Mouse (Mus musculus) cerebellum, adult 18-20 months (tissue): Measurements from ENCODE around the gene 1700029J07Rik.

Experiments used
- DNase-seq, 2 experiments: peaks; one replicate each; pipeline ENCODE4 v3.0.0; 2021

The 1700029J07Rik gene

DNA sequence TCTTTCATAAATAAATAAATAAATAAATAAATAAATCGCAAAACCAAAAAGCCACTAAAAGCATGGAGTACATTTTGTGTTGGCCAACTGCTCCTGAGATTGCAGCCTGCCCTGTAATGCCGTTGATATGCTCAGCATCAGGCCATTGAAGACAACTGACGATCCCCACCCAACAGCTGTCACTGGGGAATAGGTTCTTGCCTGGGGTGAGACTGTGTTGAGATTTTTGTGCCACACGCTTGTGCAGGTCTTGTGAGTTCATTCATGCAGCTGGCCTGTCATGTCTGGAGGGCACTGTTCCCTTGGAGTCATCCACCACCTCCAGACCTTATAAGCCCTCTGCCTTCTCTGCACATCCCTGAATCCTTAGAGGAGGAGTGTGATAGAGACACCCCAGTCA is 28.8 kb downstream of the 1700029J07Rik start:
- DNase-seq, result no peak

- DNase-seq, result no peak
Measured at GRCm38 (mm10) chr8:45936986-45937385, 38.1 kb downstream of the 1700029J07Rik start.

DNA sequence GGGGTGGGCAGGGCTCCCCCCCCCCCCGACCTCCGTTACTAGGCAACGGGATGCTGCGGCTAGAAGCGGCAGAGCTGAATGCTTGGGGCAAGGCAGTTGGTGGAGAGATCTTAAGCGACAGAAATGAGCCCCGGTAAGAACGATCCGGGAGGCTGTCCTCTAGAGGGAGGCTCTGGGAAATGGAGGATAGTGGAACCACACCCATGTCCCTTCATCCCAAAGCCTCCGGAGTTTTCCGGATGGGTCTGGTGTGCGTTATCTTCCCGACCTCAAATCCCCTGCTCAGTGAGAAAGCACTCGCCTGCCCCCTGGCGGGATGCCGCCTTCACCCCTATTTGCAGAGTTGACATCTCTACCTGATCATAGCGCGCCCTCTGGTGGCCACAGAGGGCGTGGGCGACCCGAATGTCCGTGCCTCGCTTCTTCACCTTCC is 40.5 kb downstream of the 1700029J07Rik start, which contains the start of gene Ccdc110:
Gene Ccdc110, plus strand, starts transcription at position 38 of the 433 bp plus-strand sequence.
- peak; percentile 79 to 86 for DNase-seq

- DNase-seq, result no peak
Measured at GRCm38 (mm10) chr8:45922116-45922515, 52.9 kb downstream of the 1700029J07Rik start.

- DNase-seq, result no peak
Measured at GRCm38 (mm10) chr8:45920392-45920791, 54.7 kb downstream of the 1700029J07Rik start.

DNA sequence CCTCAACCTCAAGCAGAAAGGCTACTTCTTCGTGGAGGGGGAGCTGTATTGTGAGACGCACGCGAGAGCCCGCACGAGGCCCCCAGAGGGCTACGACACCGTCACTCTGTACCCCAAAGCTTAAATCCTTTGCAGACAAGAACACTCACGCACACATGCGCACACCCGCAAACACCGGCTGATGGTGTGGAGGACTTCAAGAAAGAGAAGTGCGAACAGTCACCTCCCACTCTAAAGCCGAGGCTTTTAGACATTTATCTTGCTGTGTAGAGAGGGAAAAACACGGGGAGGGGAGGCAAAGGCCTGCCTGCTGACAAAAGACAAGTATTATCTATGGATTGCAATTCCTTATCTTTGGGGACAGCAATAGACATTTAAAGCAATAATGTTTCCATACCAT is 56.2 kb downstream of the 1700029J07Rik start:
- no peak for DNase-seq

GRCm38 (mm10) chr8:45917040-45917679 is 57.9 kb downstream of the 1700029J07Rik start:
- no peak for DNase-seq

GRCm38 (mm10) chr8:45916496-45916895 is 58.6 kb downstream of the 1700029J07Rik start:
- no peak for DNase-seq

DNA sequence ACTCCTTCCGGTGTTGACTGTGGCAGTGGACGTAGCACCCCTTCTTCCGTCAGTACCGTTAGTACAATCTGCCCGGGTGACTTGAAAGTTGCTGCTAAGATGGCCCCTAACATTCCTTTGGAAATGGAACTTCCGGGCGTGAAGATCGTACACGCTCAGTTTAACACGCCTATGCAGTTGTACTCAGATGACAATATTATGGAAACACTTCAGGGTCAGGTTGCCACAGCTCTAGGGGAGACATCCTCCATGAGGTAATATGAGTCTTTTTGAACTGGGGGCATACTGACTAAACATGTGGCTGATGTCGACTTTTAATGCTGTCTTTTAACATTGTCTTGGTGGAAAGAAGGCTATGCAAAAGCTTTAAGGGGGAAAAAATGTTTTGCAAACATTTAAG is 61.3 kb downstream of the 1700029J07Rik start:
- no peak for DNase-seq

- no peak for DNase-seq
Measured at GRCm38 (mm10) chr8:45906251-45906619, 68.8 kb downstream of the 1700029J07Rik start.

DNA sequence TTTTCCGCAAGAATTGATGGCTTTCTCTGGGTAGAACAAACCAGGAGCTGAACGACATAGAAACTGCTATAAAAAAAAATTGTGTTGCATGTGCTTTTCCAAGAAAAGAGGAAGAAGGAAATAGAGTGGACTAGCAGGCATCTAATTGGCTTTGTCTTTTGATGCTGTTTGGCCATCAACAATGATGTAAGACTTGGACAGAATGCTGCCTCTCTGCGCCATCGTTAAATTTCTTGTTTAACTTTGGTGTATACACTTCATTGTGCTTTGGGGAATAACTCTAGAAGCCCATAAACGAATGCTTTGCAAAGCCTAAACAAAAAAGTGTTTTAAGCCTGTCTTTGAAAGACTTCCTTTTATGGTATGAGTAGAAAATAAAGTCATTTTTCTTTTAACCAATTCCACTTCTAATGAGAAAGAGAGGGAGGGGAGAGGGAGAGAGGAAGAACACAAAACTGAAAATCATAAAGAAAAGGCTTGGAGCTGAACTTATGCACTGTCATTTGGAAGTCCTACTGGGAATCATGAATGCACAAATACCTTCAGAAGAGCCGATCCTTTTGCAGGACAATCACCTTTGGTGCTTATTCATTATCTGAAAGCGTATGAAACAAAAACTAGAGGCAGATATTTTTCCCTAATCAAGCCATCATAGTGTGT is 69.3 kb downstream of the 1700029J07Rik start:
- DNase-seq, result no peak

- no peak for DNase-seq
Measured at GRCm38 (mm10) chr8:45903659-45904058, 71.4 kb downstream of the 1700029J07Rik start.
